Mouse (Mus musculus) embryo, embryonic 10 days (tissue): Measurements from ENCODE around the gene Nkx1-2.
A peak's percentile ranks its signal among the peaks of the same experiment; 100 is the strongest.

Experiments
- DNase-seq: peaks from one replicate; pipeline ENCODE4 v3.0.0-alpha.2; 2015; ENCODE audit warnings: low spot score

Gene Nkx1-2

DNA sequence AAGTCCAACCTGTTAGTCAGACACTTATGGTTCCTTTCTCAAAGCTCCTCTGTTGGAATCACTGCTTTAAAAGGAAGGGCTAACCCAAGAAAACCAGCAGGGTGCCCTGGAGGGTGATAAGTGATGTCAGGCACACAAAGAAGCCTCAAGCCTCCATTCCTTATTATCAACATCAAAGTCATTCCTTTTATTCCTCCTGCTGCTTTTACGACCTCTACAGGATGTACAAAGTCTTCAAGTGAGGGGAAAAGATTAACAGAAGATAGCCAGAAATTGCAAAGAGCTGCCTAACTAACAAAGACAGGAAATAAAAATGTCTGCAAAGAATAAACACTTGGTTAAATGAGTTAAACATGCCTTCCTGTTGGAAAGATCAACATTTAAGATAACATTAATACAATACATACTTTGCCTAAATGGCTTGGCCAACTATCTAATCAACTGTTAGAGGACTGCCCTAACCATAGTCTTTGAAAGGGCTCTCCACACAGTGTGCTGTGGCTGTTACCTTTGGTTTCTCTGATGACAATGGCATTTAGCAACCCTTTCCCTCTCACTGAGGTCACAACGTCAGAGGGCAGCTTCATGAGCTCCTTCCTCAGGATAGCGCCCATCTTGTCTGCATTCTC lies 40.2 kb downstream of the Nkx1-2 start:
- DNase-seq, result no peak

- no peak for DNase-seq
Measured at GRCm38 (mm10) chr7:132558141-132558736, 41.2 kb downstream of the Nkx1-2 start.

- DNase-seq, result no peak
Measured at GRCm38 (mm10) chr7:132556575-132556974, 42.9 kb downstream of the Nkx1-2 start.

GRCm38 (mm10) chr7:132555911-132556310 lies 43.5 kb downstream of the Nkx1-2 start:
- DNase-seq, result no peak

DNA sequence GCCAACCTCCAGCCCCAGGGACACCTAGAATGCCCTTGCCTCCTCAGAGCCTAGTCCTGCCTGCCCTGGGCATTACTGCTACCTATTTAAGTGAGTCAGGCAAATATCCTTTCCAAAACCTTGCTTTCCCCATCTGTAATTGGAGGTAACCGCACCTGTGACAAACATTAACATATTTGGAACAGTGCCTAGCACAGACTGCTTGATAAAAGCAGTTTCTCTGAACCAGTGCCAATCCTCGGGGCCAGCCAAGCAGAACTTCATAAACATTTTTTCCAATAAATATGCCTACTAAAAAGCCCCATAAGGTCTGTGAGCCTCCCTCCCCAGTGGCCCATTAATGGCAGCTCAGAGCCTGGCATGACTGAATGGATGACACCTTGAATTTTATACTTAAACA lies 45.3 kb downstream of the Nkx1-2 start:
- no peak for DNase-seq

- DNase-seq, result peak; percentile 98
Measured at GRCm38 (mm10) chr7:132551351-132552126, 47.9 kb downstream of the Nkx1-2 start.

DNA sequence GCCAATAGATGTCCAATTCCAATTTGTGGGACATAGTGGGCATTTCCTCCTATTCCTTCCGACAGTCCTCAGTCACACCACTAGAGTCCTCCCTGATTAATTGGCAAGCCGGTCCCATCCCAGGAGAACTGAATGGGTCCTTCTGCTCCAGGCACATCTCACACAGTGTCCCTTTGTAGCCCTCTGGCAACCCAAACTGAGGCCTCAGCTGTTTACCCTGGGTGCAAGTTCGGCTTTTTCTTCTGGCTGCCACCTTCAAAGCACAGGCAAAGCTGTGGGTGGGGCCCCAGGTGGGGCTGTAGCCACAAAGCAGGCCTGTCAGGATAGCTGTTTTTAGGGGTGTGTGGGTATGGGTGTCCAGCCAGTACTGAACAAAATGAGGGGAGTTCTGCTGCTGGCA lies 52.3 kb downstream of the Nkx1-2 start:
- no peak for DNase-seq
